Mouse (Mus musculus): ENCODE results near the gene Smim13. TPM values are rescaled to one million over a fixed set of nuclear protein-coding genes. Genes with fewer than 3 reads are reported as not detected.
"Not testable (repeated sequence)": the region's sequence is repeated elsewhere in the genome, so short reads cannot be mapped to it uniquely, and the experiment has no call there.

The Smim13 gene
- polyA plus RNA-seq, 1 experiment, result 3.7 TPM

DNA sequence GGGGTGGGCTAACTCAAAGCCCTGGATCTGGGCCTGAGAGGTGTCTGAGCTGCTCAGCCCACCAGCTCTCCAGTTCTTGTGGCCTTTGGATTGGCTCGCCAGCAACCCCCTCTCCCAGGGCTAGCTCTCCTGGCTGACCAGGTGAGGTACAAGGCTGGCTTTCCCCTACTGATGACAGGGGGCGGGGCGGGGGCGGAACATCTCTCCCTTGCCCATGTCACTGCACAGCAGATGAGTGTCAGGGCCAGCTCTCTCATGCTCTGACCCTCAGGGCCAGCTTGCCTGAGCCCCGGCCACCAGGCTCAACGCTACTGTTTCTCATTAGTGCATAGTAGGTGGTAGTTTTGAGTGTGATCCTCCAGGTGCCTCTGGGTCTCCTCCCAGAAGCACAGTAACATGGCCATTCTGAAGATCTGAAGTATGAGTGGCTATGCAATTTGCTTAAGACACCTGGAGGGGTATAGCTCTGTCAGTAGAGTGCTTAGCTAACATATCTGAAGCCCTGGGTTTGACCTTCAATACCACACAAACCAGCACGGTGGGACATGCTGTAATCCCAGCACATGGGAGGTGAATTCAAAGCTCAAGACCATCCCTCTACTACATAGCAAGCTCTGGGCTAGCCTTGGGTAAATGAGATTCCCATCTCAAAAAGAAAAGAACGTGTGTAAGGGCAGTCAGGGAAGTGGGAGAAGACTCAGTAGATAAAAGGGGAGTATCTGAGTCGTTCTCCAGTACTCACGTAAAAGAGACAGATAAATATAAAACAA, 11.4 kb upstream of the Smim13 start:
- H3K27ac ChIP-seq (ENCODE audit: insufficient read depth, low read depth, low read length), result no peak overlapping the region
- no peak for TF ChIP-seq POLR2A (IDR thresholded peaks at IDR 0.05; ENCODE audit: low read depth, low read length)
- no peak for TF ChIP-seq CTCF (conservative IDR thresholded peaks at IDR 0.05; ENCODE audit: insufficient read depth, insufficient read length, low read depth, low read length)
- no peaks in the 10 kb centered on the region; the same call in 1 of the 2 replicates for H3K4me1 ChIP-seq (ENCODE audit: control insufficient read depth, insufficient read depth, low read length)
- no peak for DNase-seq
- H3K27me3 ChIP-seq (replicated peaks; ENCODE audit: control insufficient read depth, insufficient read depth, low read length), result no peaks in the 10 kb centered on the region
- 69% methylated on average over 10 of the region's 10 CpGs for WGBS
- no peak overlapping the region for H3K4me3 ChIP-seq (ENCODE audit: insufficient read depth, low read depth, low read length)
- H3K36me3 ChIP-seq (ENCODE audit: control insufficient read depth, insufficient read depth, low read length), result no peaks in the 10 kb centered on the region

- no peak overlapping the region for H3K4me3 ChIP-seq (ENCODE audit: insufficient read depth, low read depth, low read length)
- no peak overlapping the region for H3K27ac ChIP-seq (ENCODE audit: insufficient read depth, low read depth, low read length)
- 4% methylated on average over 5 of the region's 5 CpGs for WGBS
- peak; percentile 53 for DNase-seq
- H3K36me3 ChIP-seq (ENCODE audit: control insufficient read depth, insufficient read depth, low read length), result no peaks in the 10 kb centered on the region
- H3K27me3 ChIP-seq (replicated peaks; ENCODE audit: control insufficient read depth, insufficient read depth, low read length), result no peaks in the 10 kb centered on the region
- no peaks in the 10 kb centered on the region; the same call in 1 of the 2 replicates for H3K4me1 ChIP-seq (ENCODE audit: control insufficient read depth, insufficient read depth, low read length)
- TF ChIP-seq POLR2A (IDR thresholded peaks at IDR 0.05; ENCODE audit: low read depth, low read length) (no peak), CTCF (conservative IDR thresholded peaks at IDR 0.05; ENCODE audit: insufficient read depth, insufficient read length, low read depth, low read length) (peak; percentile 28; the same call in 1 of the 2 replicates)
Observed at GRCm38 (mm10) chr13:41238805-41239130, 10.9 kb upstream of the Smim13 start.

- H3K4me3 ChIP-seq (ENCODE audit: insufficient read depth, low read depth, low read length), result no peak overlapping the region
- TF ChIP-seq CTCF (conservative IDR thresholded peaks at IDR 0.05; ENCODE audit: insufficient read depth, insufficient read length, low read depth, low read length) (no peak), POLR2A (IDR thresholded peaks at IDR 0.05; ENCODE audit: low read depth, low read length) (no peak)
- H3K27ac ChIP-seq (ENCODE audit: insufficient read depth, low read depth, low read length), result no peak overlapping the region
- no peaks in the 10 kb centered on the region for H3K36me3 ChIP-seq (ENCODE audit: control insufficient read depth, insufficient read depth, low read length)
- no peaks in the 10 kb centered on the region for H3K27me3 ChIP-seq (replicated peaks; ENCODE audit: control insufficient read depth, insufficient read depth, low read length)
- no peaks in the 10 kb centered on the region for H3K4me1 ChIP-seq (ENCODE audit: control insufficient read depth, insufficient read depth, low read length)
- DNase-seq, result no peak
- 61% methylated on average over 2 of the region's 2 CpGs for WGBS
Observed at GRCm38 (mm10) chr13:41241557-41241956, 8.1 kb upstream of the Smim13 start.

DNA sequence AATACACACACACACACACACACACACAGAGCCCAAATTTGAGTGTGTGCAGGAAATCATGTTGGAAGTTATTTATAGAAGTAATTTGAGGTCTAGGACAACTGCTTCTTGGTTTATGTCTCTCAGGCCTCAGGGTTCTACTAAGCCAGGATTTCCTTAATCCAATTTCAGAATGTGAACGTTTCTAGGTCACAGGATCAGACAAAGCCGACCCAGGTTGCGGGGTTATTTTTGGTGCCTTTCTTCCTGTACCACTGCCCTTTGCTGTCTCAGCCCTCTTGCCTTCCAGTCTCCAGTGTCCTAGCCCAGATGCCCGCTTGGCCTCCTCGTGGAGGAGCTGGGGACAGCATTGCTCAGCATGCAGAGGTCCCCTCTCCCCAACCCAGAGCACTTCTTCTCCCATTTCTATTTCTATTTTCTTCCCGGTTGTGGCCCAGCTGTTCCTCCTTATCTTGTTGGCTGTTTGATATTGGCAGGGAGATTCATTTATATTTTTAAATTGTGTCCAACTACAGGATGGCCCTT, 5.3 kb upstream of the Smim13 start:
- Histone ChIP-seq H3K4me1 (ENCODE audit: control insufficient read depth, insufficient read depth, low read length) (peaks cover 3% of the 10 kb centered on the region; the same call in 1 of the 2 replicates), H3K27ac (ENCODE audit: insufficient read depth, low read depth, low read length) (no peak overlapping the region), H3K36me3 (ENCODE audit: control insufficient read depth, insufficient read depth, low read length) (no peaks in the 10 kb centered on the region), H3K4me3 (ENCODE audit: insufficient read depth, low read depth, low read length) (no peak overlapping the region), H3K27me3 (replicated peaks; ENCODE audit: control insufficient read depth, insufficient read depth, low read length) (no peaks in the 10 kb centered on the region)
- WGBS, result 38% methylated on average over 6 of the region's 6 CpGs
- no peak for DNase-seq
- TF ChIP-seq POLR2A (IDR thresholded peaks at IDR 0.05; ENCODE audit: low read depth, low read length) (no peak), CTCF (conservative IDR thresholded peaks at IDR 0.05; ENCODE audit: insufficient read depth, insufficient read length, low read depth, low read length) (peak; percentile 10; the same call in 1 of the 2 replicates)

DNA sequence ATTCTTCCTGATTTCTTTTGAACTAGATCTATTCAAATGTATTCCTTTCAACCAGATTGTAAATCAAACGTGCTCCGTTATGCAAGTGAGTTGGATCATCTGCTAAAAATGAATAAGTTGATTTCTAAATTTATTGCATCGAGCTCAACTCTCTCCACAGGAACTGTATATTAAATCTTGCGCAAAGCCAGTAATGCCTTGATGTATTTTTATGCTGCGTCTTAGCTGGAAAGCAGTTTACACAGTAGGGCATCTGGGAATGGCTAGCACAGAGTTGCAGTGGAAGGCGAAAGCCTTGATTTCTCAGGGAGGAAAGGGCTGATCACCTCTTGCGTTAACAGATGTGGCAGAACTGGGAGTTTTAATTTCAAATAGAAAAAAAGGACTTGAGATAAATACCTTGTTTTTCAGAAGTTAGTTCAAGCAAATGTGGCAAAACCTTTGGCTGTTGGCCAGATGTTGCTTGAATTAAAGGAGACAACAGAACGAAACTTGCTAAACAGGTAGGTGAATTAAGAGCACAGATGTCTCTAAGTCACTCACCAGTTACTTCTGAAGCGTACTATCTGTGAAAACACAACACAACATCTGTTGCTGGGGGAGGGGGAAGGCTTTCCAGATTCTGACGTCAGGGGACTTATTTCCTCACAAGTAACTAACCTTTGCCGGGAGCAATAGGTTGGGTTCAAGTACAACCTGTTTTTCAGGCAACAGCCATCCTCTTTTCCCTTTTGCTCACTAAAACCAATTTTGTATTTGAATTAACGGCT, 708 bp upstream of the Smim13 start:
- TF ChIP-seq POLR2A (IDR thresholded peaks at IDR 0.05; ENCODE audit: low read depth, low read length), result no peak
- TF ChIP-seq CTCF (conservative IDR thresholded peaks at IDR 0.05; ENCODE audit: insufficient read depth, insufficient read length, low read depth, low read length), result no peak
- Histone ChIP-seq H3K4me1 (ENCODE audit: control insufficient read depth, insufficient read depth, low read length) (peaks cover 3% of the 10 kb centered on the region; the same call in 1 of the 2 replicates), H3K27ac (ENCODE audit: insufficient read depth, low read depth, low read length) (peak overlapping the region; percentile 94), H3K4me3 (ENCODE audit: insufficient read depth, low read depth, low read length) (peak overlapping the region; percentile 57), H3K36me3 (ENCODE audit: control insufficient read depth, insufficient read depth, low read length) (no peaks in the 10 kb centered on the region), H3K27me3 (replicated peaks; ENCODE audit: control insufficient read depth, insufficient read depth, low read length) (no peaks in the 10 kb centered on the region)
- WGBS, result 40% methylated on average over 12 of the region's 12 CpGs
- DNase-seq, result no peak

- DNase-seq, result peak; percentile 52
- WGBS, result 1% methylated on average over 27 of the region's 27 CpGs
- no peaks in the 10 kb centered on the region for H3K36me3 ChIP-seq (ENCODE audit: control insufficient read depth, insufficient read depth, low read length)
- H3K27ac ChIP-seq (ENCODE audit: insufficient read depth, low read depth, low read length), result peak overlapping the region; percentile 37; the same call in 1 of the 2 replicates
- TF ChIP-seq POLR2A (IDR thresholded peaks at IDR 0.05; ENCODE audit: low read depth, low read length) (no peak), CTCF (conservative IDR thresholded peaks at IDR 0.05; ENCODE audit: insufficient read depth, insufficient read length, low read depth, low read length) (no peak)
- peak overlapping the region; percentile 92 for H3K4me3 ChIP-seq (ENCODE audit: insufficient read depth, low read depth, low read length)
- no peaks in the 10 kb centered on the region for H3K27me3 ChIP-seq (replicated peaks; ENCODE audit: control insufficient read depth, insufficient read depth, low read length)
- H3K4me1 ChIP-seq (ENCODE audit: control insufficient read depth, insufficient read depth, low read length), result peaks cover 3% of the 10 kb centered on the region; the same call in 1 of the 2 replicates
Observed at GRCm38 (mm10) chr13:41250318-41250981, 806 bp downstream of the Smim13 start.

DNA sequence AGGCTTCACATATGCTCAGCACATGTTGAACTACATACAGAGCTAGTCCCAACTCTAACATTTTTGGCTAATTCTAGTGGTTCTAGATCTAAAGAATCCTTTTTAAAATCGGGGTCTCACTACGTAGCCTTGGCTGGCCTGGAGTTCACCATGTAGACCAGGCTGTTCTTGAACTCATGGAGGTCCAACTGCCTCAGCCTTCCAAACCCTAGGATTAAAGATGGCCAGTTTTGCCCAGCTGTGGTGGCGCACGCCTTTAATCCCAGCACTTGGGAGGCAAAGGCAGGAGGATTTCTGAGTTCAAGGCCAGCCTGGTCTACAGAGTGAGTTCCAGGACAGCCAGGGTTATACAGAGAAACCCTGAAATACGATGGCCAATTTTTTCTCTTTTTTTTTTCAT, 1.6 kb downstream of the Smim13 start:
- not testable (repeated sequence) for DNase-seq; H3K4me1 ChIP-seq (ENCODE audit: control insufficient read depth, insufficient read depth, low read length)
- WGBS, result 98% methylated on average over 5 of the region's 5 CpGs

More for the DNA sequence above, 1.6 kb downstream of the Smim13 start:
- H3K4me3 ChIP-seq (ENCODE audit: insufficient read depth, low read depth, low read length); H3K27me3 ChIP-seq (replicated peaks; ENCODE audit: control insufficient read depth, insufficient read depth, low read length); H3K36me3 ChIP-seq (ENCODE audit: control insufficient read depth, insufficient read depth, low read length); H3K27ac ChIP-seq (ENCODE audit: insufficient read depth, low read depth, low read length): not testable (repeated sequence)

Measured in kidney, adult 2 months (tissue).